Mouse (Mus musculus): ENCODE measurements around the gene Dvl1.

DNA sequence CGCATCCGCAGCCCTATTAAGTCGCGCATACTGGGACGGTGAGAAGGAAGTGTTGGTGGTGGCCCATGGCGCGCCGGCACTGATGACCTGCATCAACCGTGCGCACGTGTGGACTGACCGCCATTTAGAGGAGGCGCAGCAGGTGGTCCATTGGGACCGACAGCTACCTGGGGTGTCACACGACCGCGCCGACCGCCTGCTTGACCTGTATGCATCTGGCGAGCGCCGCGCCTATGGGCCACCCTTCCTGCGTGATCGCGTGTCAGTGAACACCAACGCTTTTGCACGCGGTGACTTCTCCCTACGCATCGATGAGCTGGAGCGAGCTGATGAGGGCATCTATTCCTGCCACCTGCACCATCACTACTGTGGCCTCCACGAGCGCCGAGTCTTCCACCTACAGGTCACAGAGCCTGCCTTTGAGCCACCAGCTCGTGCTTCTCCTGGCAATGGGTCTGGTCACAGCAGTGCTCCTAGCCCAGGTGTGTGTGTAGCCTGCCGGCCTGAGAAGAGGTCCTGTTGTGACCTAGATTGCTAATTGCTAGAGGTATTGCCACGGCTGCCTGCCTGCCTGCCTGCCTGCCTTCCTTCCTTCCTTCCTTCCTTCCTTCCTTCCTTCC, 5.4 kb upstream of the Dvl1 start:
- TF ChIP-seq POLR2A (IDR thresholded peaks at IDR 0.05; ENCODE audit: low read depth, low read length) = no peak
- no peak for TF ChIP-seq CTCF (conservative IDR thresholded peaks at IDR 0.05; ENCODE audit: insufficient read depth, insufficient read length, low read depth, low read length)

Measured in kidney, adult 2 months (tissue).